Comparison of ENCODE assay signal across 31 mouse cellular contexts in the genomic region with DNA sequence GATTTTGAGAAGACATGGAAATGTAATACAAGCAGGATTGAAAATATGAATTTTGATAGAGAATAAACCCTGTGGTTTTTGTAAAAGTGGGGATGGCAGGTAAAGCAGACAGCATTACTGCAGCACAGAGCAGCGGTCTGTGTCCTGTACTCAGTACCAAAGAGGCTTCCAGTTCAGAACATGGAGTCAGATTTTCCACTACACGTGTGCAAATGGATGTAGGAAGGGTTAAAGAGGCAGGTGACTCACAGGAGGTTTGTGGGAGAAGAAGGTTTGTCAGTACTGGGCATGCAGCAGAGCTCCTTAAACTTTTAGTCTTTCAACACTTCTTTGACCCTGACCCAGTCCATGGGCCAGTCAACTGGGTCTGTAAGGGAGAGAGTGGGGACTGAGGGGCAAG.
"Had no signal": no experiment of that assay in that cellular context is flagged by ENCODE, and none has a peak within 500 bp of the region (broad histone marks: within the 10 kb centered on the region; RNA-seq: fewer than 3 reads in every experiment).

No protein-coding gene starts in this region.

- H3K9ac ChIP-seq: heart, embryonic 12.5 days; heart, embryonic 13.5 days; heart, embryonic 15.5 days; hindbrain, embryonic 12.5 days; hindbrain, embryonic 13.5 days; hindbrain, embryonic 14.5 days; hindbrain, embryonic 15.5 days; intestine, embryonic 15.5 days; kidney, embryonic 15.5 days had no signal

- H3K27me3 ChIP-seq: heart, embryonic 12.5 days; heart, embryonic 13.5 days; heart, embryonic 15.5 days; hindbrain, embryonic 12.5 days; hindbrain, embryonic 13.5 days; hindbrain, embryonic 15.5 days; intestine, embryonic 15.5 days; kidney, embryonic 15.5 days had no signal

- H3K27ac ChIP-seq: heart, embryonic 10.5 days; heart, embryonic 13.5 days; heart, embryonic 15.5 days; hindbrain, embryonic 12.5 days; hindbrain, embryonic 13.5 days; hindbrain, embryonic 14.5 days; hindbrain, embryonic 15.5 days; hindbrain, postnatal 0 days; intestine, embryonic 15.5 days; kidney, embryonic 15.5 days; kidney, postnatal 0 days; layer of hippocampus, adult 2 months; left cerebral cortex, adult 2 months had no signal

- H3K36me3 ChIP-seq: heart, embryonic 10.5 days; heart, embryonic 12.5 days; heart, embryonic 13.5 days; heart, embryonic 15.5 days; hindbrain, embryonic 12.5 days; hindbrain, embryonic 13.5 days; hindbrain, embryonic 15.5 days; intestine, embryonic 15.5 days; kidney, embryonic 15.5 days had no signal

- H3K4me2 ChIP-seq: heart, embryonic 11.5 days; heart, embryonic 12.5 days; heart, embryonic 13.5 days; heart, embryonic 15.5 days; hindbrain, embryonic 12.5 days; hindbrain, embryonic 13.5 days; hindbrain, embryonic 14.5 days; hindbrain, embryonic 15.5 days; intestine, embryonic 15.5 days; kidney, embryonic 15.5 days had no signal

- DNase-seq: heart, postnatal 10 days; heart, postnatal 14 days; heart, postnatal 36 days; heart, postnatal 4 days; kidney, adult 11 months; kidney, adult 18-20 months; kidney, adult 2 months; kidney, adult 8-10 months; kidney, adult 9 months; kidney, postnatal 10 days; kidney, postnatal 14 days; kidney, postnatal 25 days; kidney, postnatal 36 days; kidney, postnatal 4 days; layer of hippocampus, adult 9-11 months; layer of hippocampus, postnatal 36 days had no signal

- H3K4me1 ChIP-seq: heart, embryonic 10.5 days; heart, embryonic 12.5 days; heart, embryonic 13.5 days; heart, embryonic 15.5 days; hindbrain, embryonic 12.5 days; hindbrain, embryonic 13.5 days; hindbrain, embryonic 15.5 days; intestine, embryonic 15.5 days; kidney, embryonic 15.5 days had no signal

- H3K4me3 ChIP-seq: heart, embryonic 10.5 days; heart, embryonic 12.5 days; heart, embryonic 13.5 days; heart, embryonic 15.5 days; hindbrain, embryonic 12.5 days; hindbrain, embryonic 13.5 days; hindbrain, embryonic 15.5 days; intestine, embryonic 15.5 days; kidney, embryonic 15.5 days; layer of hippocampus, adult 2 months; left cerebral cortex, adult 2 months had no signal

- H3K9me3 ChIP-seq: heart, embryonic 10.5 days; heart, embryonic 13.5 days; heart, embryonic 15.5 days; hindbrain, embryonic 12.5 days; hindbrain, embryonic 13.5 days; hindbrain, embryonic 15.5 days; intestine, embryonic 15.5 days; kidney, embryonic 15.5 days had no signal
